ENCODE assay signal across 8 mouse cellular contexts in the genomic region with DNA sequence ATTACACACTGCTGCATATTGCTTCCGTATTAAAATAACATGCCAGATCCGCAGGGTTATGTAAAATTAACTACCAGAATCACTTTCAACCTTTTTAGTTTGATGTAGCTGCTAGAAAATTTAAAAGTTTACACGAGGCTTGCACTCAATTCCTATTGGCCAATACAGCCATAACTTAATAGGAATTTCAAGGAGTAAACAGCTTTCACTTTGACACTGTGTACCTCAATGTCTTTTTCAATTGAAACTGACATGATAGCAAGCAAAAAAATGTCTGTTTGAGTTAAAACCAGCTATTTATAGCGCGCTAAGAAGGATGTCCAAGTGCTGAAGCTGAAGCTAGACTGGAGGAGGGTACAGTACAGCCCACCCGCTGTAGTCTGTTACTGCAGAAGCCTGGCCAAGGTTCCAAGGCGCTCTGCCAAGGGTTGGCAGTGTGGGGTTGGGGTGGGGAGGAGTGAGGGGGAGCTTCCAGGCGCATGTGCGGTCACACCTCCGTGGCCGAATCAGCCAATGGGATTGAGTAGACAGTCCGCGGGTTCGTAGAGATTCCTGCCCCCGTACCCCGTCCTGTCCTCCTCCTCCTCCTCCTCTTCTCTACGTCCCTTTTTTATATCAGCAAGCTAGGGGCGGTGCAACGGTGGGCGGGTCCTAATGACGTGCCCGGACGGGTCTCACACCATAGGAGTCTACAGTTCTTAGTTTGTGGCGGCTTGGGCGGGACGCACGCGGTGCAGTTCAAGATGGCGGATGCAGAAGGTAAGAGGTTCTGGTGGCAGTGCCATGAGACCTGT. TPM values are rescaled to one million over a fixed set of nuclear protein-coding genes. Genes with fewer than 3 reads are reported as not detected.
A peak's percentile ranks its signal among the peaks of the same experiment; 100 is the strongest.
DNase-seq lines count a peak whose midpoint lies in the region; ATAC-seq and TF ChIP-seq lines count a peak whose summit lies in the region.

A gene (plus strand): TSS at position 486 of the 794 bp plus-strand sequence.

- DNase-seq in ZHBTc4 (ENCODE audit: low read depth, low spot score): peak; percentile 94
- DNase-seq in gastrocnemius, adult 2 months: peak; percentile 94
- DNase-seq in hindbrain, postnatal 0 days (ENCODE audit: low spot score): peak; percentile 94
- peak; percentile 74 to 83 for DNase-seq in left cerebral cortex, adult 2 months (ENCODE audit: extremely low spot score in 1 of 2, low spot score in 2 of 2)
- DNase-seq in right cerebral cortex, adult 2 months (ENCODE audit: low spot score in 2 of 2): peak; percentile 83 to 85
- peak; percentile 92 for DNase-seq in urinary bladder, postnatal 14 days (ENCODE audit: low spot score)

- peak; percentile 98 for ATAC-seq in common myeloid progenitor, adult 5-6 weeks (replicated peaks; ENCODE audit: low read depth, poor library complexity, severe bottlenecking)
- ATAC-seq in hindbrain, postnatal 0 days: peak; percentile 100
- peak; percentile 99 for ATAC-seq in megakaryocyte, adult 5-6 weeks (ENCODE audit: poor library complexity, severe bottlenecking)

- H3K4me1 ChIP-seq in hindbrain, postnatal 0 days (ENCODE audit: insufficient read depth, low read length): no peaks in the 10 kb centered on the region

- peak within 1 kb of the TSS; percentile 89 for H3K27ac ChIP-seq in gastrocnemius, adult 2 months
- peak within 1 kb of the TSS; percentile 67 for H3K27ac ChIP-seq in hindbrain, postnatal 0 days
- H3K27ac ChIP-seq in left cerebral cortex, adult 2 months: peak within 1 kb of the TSS; percentile 61

- H3K27me3 ChIP-seq in hindbrain, postnatal 0 days (ENCODE audit: insufficient read depth, low read length): no peaks in the 10 kb centered on the region

- WGBS in hindbrain, postnatal 0 days: 33% methylated on average over 29 of the region's 29 CpGs

- intact Hi-C loops in gastrocnemius, adult 2 months (cut with DNase I): no loop called here
- intact Hi-C loops in left cerebral cortex, adult 2 months (cut with DNase I): loop anchor here (2.0 kb wide), 1 partner anchor 33 kb away; no protein-coding TSS in a partner anchor

- H3K4me3 ChIP-seq in gastrocnemius, adult 2 months: peak within 1 kb of the TSS; percentile 81
- peak within 1 kb of the TSS; percentile 55 for H3K4me3 ChIP-seq in hindbrain, postnatal 0 days (ENCODE audit: low read length)
- H3K4me3 ChIP-seq in left cerebral cortex, adult 2 months: peak within 1 kb of the TSS; percentile 55

- no peak for TF ChIP-seq CTCF in gastrocnemius, adult 2 months (IDR thresholded peaks at IDR 0.05)
- TF ChIP-seq CTCF in hindbrain, postnatal 0 days (IDR thresholded peaks at IDR 0.05; ENCODE audit: low read depth): no peak
- no peak; the same call in 1 of the 2 replicates for TF ChIP-seq CTCF in left cerebral cortex, adult 2 months (IDR thresholded peaks at IDR 0.05)

- no peaks in the 10 kb centered on the region for H3K9me3 ChIP-seq in hindbrain, postnatal 0 days (ENCODE audit: low read length)

- H3K4me2 ChIP-seq in hindbrain, postnatal 0 days (ENCODE audit: low read depth, low read length): peak within 1 kb of the TSS; percentile 64

- H3K36me3 ChIP-seq in hindbrain, postnatal 0 days (ENCODE audit: insufficient read depth, low read length): no peaks in the 10 kb centered on the region

- H3K9ac ChIP-seq in hindbrain, postnatal 0 days (replicated peaks; ENCODE audit: low read length): peak within 1 kb of the TSS; percentile 48; the same call in 1 of the 2 replicates

RNA-seq across cellular contexts. Expression of the gene that starts here (rescaled TPM):
- total RNA-seq in common myeloid progenitor, adult 5-6 weeks (2017): 442 and 489 TPM in 2 replicates
- total RNA-seq in gastrocnemius, adult 2 months (2021): 10 to 100 TPM; 28.6 to 29.2 TPM
- total RNA-seq in hindbrain, postnatal 0 days (2014; rRNA removed): 9.2 and 11.2 TPM in 2 replicates
- 56.6 and 63.7 TPM in 2 replicates for polyA plus RNA-seq in hindbrain, postnatal 0 days (2015; fragmentation: Nextera tagmentation; extraction: Ambion mirVana)
- total RNA-seq in left cerebral cortex, adult 2 months (2021): 10 to 100 TPM; 23.4 to 33.7 TPM
- total RNA-seq in megakaryocyte, adult 5-6 weeks (2015): 37.4 and 41.2 TPM in 2 replicates
- total RNA-seq in megakaryocyte, adult 5-6 weeks (2017): 79.3 and 82.6 TPM in 2 replicates

Comparison
In these comparisons a context has a peak if more than half of its experiments do, and no peak if none do; other contexts are left out.
1. Peak in every context shown above with its lines: DNase-seq, ATAC-seq, H3K4me3 ChIP-seq and H3K27ac ChIP-seq.